Comparison of ENCODE assay signal across 22 mouse cellular contexts in genomic region chr2:77901269-77901668, GRCm38 (mm10).
"Had no signal": no experiment of that assay in that cellular context is flagged by ENCODE, and none has a peak within 500 bp of the region (broad histone marks: within the 10 kb centered on the region; RNA-seq: fewer than 3 reads in every experiment).

No protein-coding gene starts in this region.

- ATAC-seq: hindbrain, embryonic 16.5 days; hindbrain, postnatal 0 days; inflammation-experienced regulatory T-cells, adult 6 months; intestine, embryonic 15.5 days; intestine, embryonic 16.5 days; intestine, postnatal 0 days had no signal

- DNase-seq: heart, postnatal 10 days; heart, postnatal 14 days; heart, postnatal 36 days; heart, postnatal 4 days; kidney, adult 11 months; kidney, adult 18-20 months; kidney, adult 2 months; kidney, adult 8-10 months; kidney, adult 9 months; kidney, postnatal 10 days; kidney, postnatal 14 days; kidney, postnatal 25 days; kidney, postnatal 36 days; kidney, postnatal 4 days; layer of hippocampus, adult 9-11 months; layer of hippocampus, postnatal 36 days had no signal
